Mouse (Mus musculus) mature B cell (primary cell): Measurements from ENCODE around the gene Cst12.
"Not testable (repeated sequence)": the region's sequence is repeated elsewhere in the genome, so short reads cannot be mapped to it uniquely, and the experiment has no call there.

Experiments used
- in situ Hi-C: fragments of 300-500 bp; cut with MboI; formaldehyde crosslinking; loops from 2 replicates; pipeline ENCODE4 v1.14.3; 2019

Cst12 gene

GRCm38 (mm10) chr2:148789142-148789541 is at the start of gene Cst12:
Cst12 (plus strand) TSS chr2:148789361.
- in situ Hi-C loops: no loop called here

GRCm38 (mm10) chr2:148743001-148743400 is 46.2 kb upstream of the Cst12 start:
- in situ Hi-C loops: no loop called here

GRCm38 (mm10) chr2:148743846-148744407 is 45.2 kb upstream of the Cst12 start:
- in situ Hi-C loops: no loop called here

GRCm38 (mm10) chr2:148750058-148750457 is 39.1 kb upstream of the Cst12 start, which contains the start of gene Cstl1:
Cstl1 (plus strand) TSS chr2:148750358.
- in situ Hi-C loops: loop anchor here (10.0 kb wide), 1 partner anchor 155 kb away; no protein-coding TSS in a partner anchor

GRCm38 (mm10) chr2:148751893-148752813 is 37.0 kb upstream of the Cst12 start:
- in situ Hi-C loops: loop anchor here (10.0 kb wide), 1 partner anchor 153 kb away; no protein-coding TSS in a partner anchor

- in situ Hi-C loops: loop anchor here (10.0 kb wide), 1 partner anchor 150 kb away; no protein-coding TSS in a partner anchor
These were observed 34.8 kb upstream of the Cst12 start for GRCm38 (mm10) chr2:148754310-148754846.

- in situ Hi-C loops: no loop called here
These were observed 25.3 kb upstream of the Cst12 start for GRCm38 (mm10) chr2:148763648-148764388.

GRCm38 (mm10) chr2:148771397-148771796 is 17.8 kb upstream of the Cst12 start, which contains the start of gene Cst11:
Cst11 (minus strand) TSS chr2:148771497.
- in situ Hi-C loops: not testable (repeated sequence)

- in situ Hi-C loops: no loop called here
These were observed 7.5 kb upstream of the Cst12 start, which contains the start of gene 8030411F24Rik for GRCm38 (mm10) chr2:148781709-148782108. 8030411F24Rik (plus strand) TSS chr2:148782009.

GRCm38 (mm10) chr2:148798485-148798884 is 9.3 kb downstream of the Cst12 start, which contains the start of gene Cst8:
Cst8 (plus strand) TSS chr2:148798785.
- in situ Hi-C loops: no loop called here

- in situ Hi-C loops: no loop called here
These were observed 12.3 kb downstream of the Cst12 start for GRCm38 (mm10) chr2:148801491-148801921.

- in situ Hi-C loops: no loop called here
These were observed 17.5 kb downstream of the Cst12 start for GRCm38 (mm10) chr2:148806696-148807095.

GRCm38 (mm10) chr2:148819909-148820308 is 30.7 kb downstream of the Cst12 start, which contains the start of gene Cst13:
Cst13 (plus strand) TSS chr2:148820081.
- in situ Hi-C loops: no loop called here

- in situ Hi-C loops: no loop called here
These were observed 36.8 kb downstream of the Cst12 start for GRCm38 (mm10) chr2:148825986-148826385.

GRCm38 (mm10) chr2:148834912-148835311 is 45.8 kb downstream of the Cst12 start, which contains the start of gene Cst9:
Cst9 (plus strand) TSS chr2:148835147.
- in situ Hi-C loops: no loop called here

- in situ Hi-C loops: no loop called here
These were observed 49.1 kb downstream of the Cst12 start for GRCm38 (mm10) chr2:148838075-148838777.

GRCm38 (mm10) chr2:148839224-148839623 is 50.1 kb downstream of the Cst12 start:
- in situ Hi-C loops: no loop called here
